ENCODE assay signal across 11 mouse cellular contexts in the genomic region with DNA sequence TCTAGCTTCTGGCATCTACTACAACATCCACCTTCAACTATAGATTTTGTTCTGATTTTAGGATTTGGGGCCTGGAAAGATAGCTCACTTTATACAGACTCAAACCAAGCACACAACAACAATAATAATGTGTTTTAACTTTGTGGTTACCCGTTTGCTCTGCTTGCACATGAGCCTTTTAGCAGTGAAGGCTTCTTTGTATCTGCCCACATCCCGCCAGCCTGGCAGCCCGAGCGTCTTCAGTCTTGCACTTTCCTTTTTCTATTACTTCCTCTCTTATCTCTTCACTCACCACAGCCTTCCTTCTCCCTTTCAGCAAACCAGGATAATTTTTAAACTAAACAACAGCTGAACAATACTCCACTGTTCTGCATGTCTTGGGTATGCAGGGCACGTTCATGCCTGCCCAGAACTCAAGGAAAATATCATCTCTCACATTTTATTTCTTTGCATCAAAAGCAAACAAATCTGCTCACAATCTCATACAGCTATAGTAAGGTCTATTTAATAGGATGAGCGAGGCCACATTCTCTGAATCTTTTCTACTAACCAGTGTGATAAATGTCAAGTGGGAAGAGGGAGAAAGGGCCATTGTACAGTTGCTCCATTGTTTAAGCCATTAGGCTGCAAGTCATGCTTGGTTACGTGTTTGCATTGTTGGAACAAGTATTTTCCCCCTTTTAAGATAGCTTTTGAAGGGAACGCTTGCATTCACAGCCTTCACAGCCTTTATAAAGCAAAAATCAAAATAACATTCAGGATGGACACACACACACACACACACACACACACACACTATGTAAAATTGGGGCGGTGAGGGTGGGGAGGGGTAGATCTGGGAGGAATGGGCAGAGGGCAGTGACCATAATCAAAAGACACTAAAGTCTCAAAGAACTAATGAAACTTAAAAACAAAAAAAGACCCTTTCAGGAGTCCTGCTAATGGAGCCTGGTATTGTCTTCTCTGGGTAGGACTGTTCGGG. TPM values are rescaled to one million over a fixed set of nuclear protein-coding genes. Genes with fewer than 3 reads are reported as not detected.
DNase-seq lines count a peak whose midpoint lies in the region; ATAC-seq lines count a peak whose summit lies in the region.
"Had no signal": no experiment of that assay in that cellular context is flagged by ENCODE, and none has a peak within 500 bp of the region (broad histone marks: within the 10 kb centered on the region; RNA-seq: fewer than 3 reads in every experiment).

No protein-coding gene starts in this region.

- DNase-seq in midbrain, embryonic 11.5 days (ENCODE audit: low spot score, missing footprints), result no peak
- DNase-seq in midbrain, embryonic 10.5 days (ENCODE audit: low spot score), result no peak
- peak; percentile 34 for DNase-seq in thymus, postnatal 14 days
- no peak for DNase-seq in heart, postnatal 14 days
- DNase-seq in left cerebral cortex, postnatal 10 days (ENCODE audit: extremely low spot score in 1 of 2, low spot score in 2 of 2), result no peak
- DNase-seq: adrenal gland, postnatal 36 days; gastrocnemius, postnatal 10 days; lung, postnatal 14 days had no signal

- peak overlapping the region; percentile 25; the same call in 1 of the 2 replicates for H3K27ac ChIP-seq in midbrain, embryonic 11.5 days (ENCODE audit: low read depth, low read length)
- no peak overlapping the region; the same call in 1 of the 2 replicates for H3K27ac ChIP-seq in midbrain, embryonic 10.5 days (replicated peaks)
- 0 out of 2 replicates have a peak overlapping the region, but pooled peaks have one; percentile 1 for H3K27ac ChIP-seq in embryonic facial prominence, embryonic 12.5 days
- H3K27ac ChIP-seq: intestine, embryonic 15.5 days had no signal

- no peaks in the 10 kb centered on the region for H3K27me3 ChIP-seq in midbrain, embryonic 11.5 days (ENCODE audit: control insufficient read depth, insufficient read depth, low read length)
- no peaks in the 10 kb centered on the region; the same call in 1 of the 2 replicates for H3K27me3 ChIP-seq in midbrain, embryonic 10.5 days (ENCODE audit: low read depth, poor library complexity, severe bottlenecking)
- no peaks in the 10 kb centered on the region for H3K27me3 ChIP-seq in embryonic facial prominence, embryonic 12.5 days
- H3K27me3 ChIP-seq: intestine, embryonic 15.5 days had no signal

- no peak overlapping the region for H3K4me3 ChIP-seq in midbrain, embryonic 11.5 days (ENCODE audit: low read depth, low read length)
- no peak overlapping the region for H3K4me3 ChIP-seq in midbrain, embryonic 10.5 days
- H3K4me3 ChIP-seq in embryonic facial prominence, embryonic 12.5 days, result no peak overlapping the region
- H3K4me3 ChIP-seq: intestine, embryonic 15.5 days had no signal

- peak; percentile 57 for ATAC-seq in midbrain, embryonic 11.5 days (ENCODE audit: low FRiP score)
- ATAC-seq in embryonic facial prominence, embryonic 12.5 days (ENCODE audit: insufficient number of reproducible peaks, insufficient read depth, low FRiP score, low TSS enrichment), result no peak
- ATAC-seq in megakaryocyte, adult 5-6 weeks (ENCODE audit: poor library complexity, severe bottlenecking), result 0 out of 2 replicates have a peak, but pooled peaks have one; percentile 29
- ATAC-seq: intestine, embryonic 15.5 days had no signal

- WGBS in midbrain, embryonic 11.5 days, result 68% methylated on average over 10 of the region's 10 CpGs
- 76% methylated on average over 10 of the region's 10 CpGs for WGBS in midbrain, embryonic 10.5 days
- WGBS in embryonic facial prominence, embryonic 12.5 days, result 43% methylated on average over 10 of the region's 10 CpGs

- peaks cover 10% of the 10 kb centered on the region for H3K4me1 ChIP-seq in midbrain, embryonic 11.5 days (ENCODE audit: control insufficient read depth, insufficient read depth, low read length)
- H3K4me1 ChIP-seq in midbrain, embryonic 10.5 days, result peaks cover 57% of the 10 kb centered on the region
- no peaks in the 10 kb centered on the region for H3K4me1 ChIP-seq in embryonic facial prominence, embryonic 12.5 days
- H3K4me1 ChIP-seq: intestine, embryonic 15.5 days had no signal

- no peak overlapping the region for H3K9ac ChIP-seq in midbrain, embryonic 11.5 days (ENCODE audit: low read length)
- no peak overlapping the region for H3K9ac ChIP-seq in embryonic facial prominence, embryonic 12.5 days
- H3K9ac ChIP-seq: intestine, embryonic 15.5 days had no signal

- H3K9me3 ChIP-seq in midbrain, embryonic 11.5 days (ENCODE audit: control insufficient read depth, low read length), result no peaks in the 10 kb centered on the region
- H3K9me3 ChIP-seq in midbrain, embryonic 10.5 days (replicated peaks), result no peaks in the 10 kb centered on the region
- no peaks in the 10 kb centered on the region for H3K9me3 ChIP-seq in embryonic facial prominence, embryonic 12.5 days
- H3K9me3 ChIP-seq: intestine, embryonic 15.5 days had no signal

- H3K4me2 ChIP-seq in midbrain, embryonic 11.5 days, result no peak overlapping the region
- H3K4me2 ChIP-seq in embryonic facial prominence, embryonic 12.5 days (replicated peaks), result no peak overlapping the region
- H3K4me2 ChIP-seq: intestine, embryonic 15.5 days had no signal

- no peaks in the 10 kb centered on the region for H3K36me3 ChIP-seq in midbrain, embryonic 11.5 days (ENCODE audit: control insufficient read depth, insufficient read depth, low read length)
- H3K36me3 ChIP-seq in midbrain, embryonic 10.5 days, result no peaks in the 10 kb centered on the region
- no peaks in the 10 kb centered on the region for H3K36me3 ChIP-seq in embryonic facial prominence, embryonic 12.5 days
- H3K36me3 ChIP-seq: intestine, embryonic 15.5 days had no signal

- intact Hi-C loops in heart, postnatal 14 days (cut with DNase I), result no loop called here
- intact Hi-C loops in left cerebral cortex, postnatal 10 days (cut with DNase I), result no loop called here

RNA-seq across cellular contexts. Expression of a gene that starts 39.7 kb away (rescaled TPM):
- 109 and 118 TPM in 2 replicates for polyA plus RNA-seq in midbrain, embryonic 11.5 days (2014; fragmentation: Nextera tagmentation; extraction: Ambion mirVana)
- 129 and 141 TPM in 2 replicates for polyA plus RNA-seq in midbrain, embryonic 10.5 days (2016; fragmentation: Nextera tagmentation; extraction: Ambion mirVana)
- polyA plus RNA-seq in embryonic facial prominence, embryonic 12.5 days (2016; fragmentation: Nextera tagmentation; extraction: Ambion mirVana), result 118 and 120 TPM in 2 replicates
- total RNA-seq in megakaryocyte, adult 5-6 weeks (2015), result 12.1 and 13.2 TPM in 2 replicates
- total RNA-seq in megakaryocyte, adult 5-6 weeks (2017), result 20.2 and 40.0 TPM in 2 replicates
- 10 to 100 TPM; 16.9 to 18.4 TPM for total RNA-seq in heart, postnatal 14 days (2021)
- total RNA-seq in left cerebral cortex, postnatal 10 days (2021), result 10 to 100 TPM; 42.4 to 43.0 TPM

RNA-seq across cellular contexts. Expression of a gene that starts 40.2 kb away (rescaled TPM):
- polyA plus RNA-seq in midbrain, embryonic 11.5 days (2014; fragmentation: Nextera tagmentation; extraction: Ambion mirVana), result 3.1 and 3.2 TPM in 2 replicates
- 3.9 and 6.2 TPM in 2 replicates for polyA plus RNA-seq in midbrain, embryonic 10.5 days (2016; fragmentation: Nextera tagmentation; extraction: Ambion mirVana)
- 3.1 and 3.5 TPM in 2 replicates for polyA plus RNA-seq in embryonic facial prominence, embryonic 12.5 days (2016; fragmentation: Nextera tagmentation; extraction: Ambion mirVana)
- total RNA-seq in megakaryocyte, adult 5-6 weeks (2015), result 0.48 TPM in 1 of 2 replicates, not detected in the other
- 0.40 TPM in 1 of 2 replicates, not detected in the other for total RNA-seq in megakaryocyte, adult 5-6 weeks (2017)
- total RNA-seq in heart, postnatal 14 days (2021), result under 1 TPM; 0.27 to 0.60 TPM
- 1 to 10 TPM; 2.8 to 3.1 TPM for total RNA-seq in left cerebral cortex, postnatal 10 days (2021)
